Mouse (Mus musculus): ENCODE data around the gene Acsm5. TPM values are rescaled to one million over a fixed set of nuclear protein-coding genes. Genes with fewer than 3 reads are reported as not detected.

Gene Acsm5
- 10 to 100 TPM in 1 of 2 experiments, 1 to 10 TPM in 1; 8.8 to 17.7 TPM for total RNA-seq (2021)

DNA sequence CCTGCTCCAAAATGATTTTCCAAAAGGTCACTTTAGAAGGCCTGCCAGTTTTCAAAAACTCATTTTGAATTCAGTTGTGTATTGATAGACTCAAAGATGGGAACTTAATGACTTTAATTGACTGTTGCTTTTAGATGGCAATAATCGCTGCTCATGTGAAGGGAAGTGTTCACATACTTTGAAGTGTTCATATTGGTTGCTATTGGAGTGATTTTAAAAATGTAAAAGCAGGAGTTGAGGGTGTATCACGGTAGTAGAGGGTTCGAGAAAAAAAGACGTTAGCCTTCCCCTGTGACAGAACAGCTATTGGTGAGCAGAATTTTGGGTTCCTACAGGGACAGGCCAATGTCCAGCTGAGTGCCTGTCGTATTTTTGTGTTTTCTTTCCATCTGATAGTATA lies at the start of gene Acsm5:
TSS of gene Acsm5 (plus strand) at position 301 of the 400 bp plus-strand sequence.
- intact Hi-C loops (cut with DNase I), result loop anchor here (10.0 kb wide), 3 partner anchors 156 to 754 kb away; no protein-coding TSS in a partner anchor
- DNase-seq, result no peak

DNA sequence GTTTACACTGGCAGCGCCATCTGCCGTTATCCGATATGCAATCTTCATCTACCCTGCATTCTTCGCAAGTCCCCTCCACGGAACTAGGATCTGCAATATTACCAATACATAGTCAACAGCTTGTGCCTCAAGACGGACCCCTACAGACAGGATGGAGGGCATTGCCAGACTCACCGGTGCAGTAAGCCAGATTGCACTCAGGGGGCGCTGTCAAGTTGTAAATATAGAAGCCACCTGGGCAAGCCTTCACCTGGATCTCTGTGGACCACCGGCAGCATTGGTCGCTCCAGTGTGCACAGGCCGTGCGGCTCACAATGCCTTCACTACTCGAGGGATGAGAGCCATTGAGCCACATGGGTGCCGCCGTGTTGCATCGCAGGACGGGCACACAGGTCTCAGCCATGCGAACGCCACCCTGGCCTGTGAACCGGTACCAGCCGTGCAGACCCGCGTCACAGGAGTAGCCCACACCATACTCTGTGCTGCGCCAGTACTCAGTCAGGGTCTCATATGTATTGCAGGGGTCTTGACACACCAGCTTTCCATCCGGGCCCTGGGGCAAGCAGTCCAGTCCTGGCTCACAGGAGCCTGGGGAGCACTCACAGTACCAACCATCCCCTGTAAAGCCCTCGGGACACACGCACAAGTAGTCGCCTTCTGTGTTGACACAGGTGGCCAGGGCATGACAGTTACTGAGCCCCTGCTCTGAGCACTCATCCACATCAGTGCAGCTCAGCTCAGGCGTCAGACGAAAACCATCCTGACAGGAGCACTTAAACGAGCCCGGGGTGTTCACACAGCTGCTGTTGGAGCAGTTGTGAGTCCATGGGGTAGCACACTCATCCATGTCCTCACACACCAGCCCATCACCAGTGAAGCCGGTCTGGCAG lies 42.5 kb upstream of the Acsm5 start:
- intact Hi-C loops (cut with DNase I), result no loop called here
- no peak for DNase-seq

DNA sequence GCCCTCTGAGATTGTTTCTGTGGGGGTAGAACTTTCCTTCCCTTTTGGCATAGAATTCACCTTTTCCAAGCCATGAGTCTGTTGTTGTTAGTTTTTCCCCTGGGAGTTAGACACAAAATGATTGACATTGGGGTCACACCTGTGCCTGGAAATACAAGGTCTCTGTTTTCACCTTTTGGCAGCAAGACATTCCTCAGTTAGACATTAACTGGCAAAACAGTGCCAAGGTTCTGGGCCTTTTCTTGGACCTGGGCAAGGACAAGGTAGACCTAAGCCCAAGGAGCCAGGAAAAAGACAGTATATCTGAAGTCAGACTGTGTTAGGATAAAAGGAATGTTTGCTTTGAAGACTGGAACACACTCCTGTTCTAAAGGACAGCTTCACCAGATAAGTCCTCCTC lies 40.0 kb upstream of the Acsm5 start, which contains the start of gene Umod:
TSS of gene Umod (minus strand) at position 27 of the 400 bp plus-strand sequence.
- intact Hi-C loops (cut with DNase I), result no loop called here
- DNase-seq, result no peak

DNA sequence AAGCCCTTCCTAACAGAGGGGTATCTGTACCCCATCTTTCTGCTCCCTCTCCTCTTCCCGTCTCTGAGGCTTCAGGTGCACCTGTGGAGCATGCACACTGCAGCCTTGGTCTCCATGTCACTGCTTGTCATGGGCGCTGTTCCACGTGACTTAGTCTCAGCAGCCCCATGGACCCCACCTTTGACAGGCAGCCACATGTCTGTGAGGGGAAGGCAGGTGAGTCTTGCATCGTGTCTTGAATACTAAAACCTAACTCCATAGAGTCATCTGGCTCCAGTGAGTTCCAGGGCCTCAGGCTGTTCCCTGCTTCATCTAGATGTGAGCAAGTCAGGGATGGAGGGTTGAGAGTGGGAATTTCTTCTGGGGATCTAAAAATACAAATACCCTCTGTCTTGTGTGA lies 35.1 kb upstream of the Acsm5 start:
- DNase-seq, result no peak
- intact Hi-C loops (cut with DNase I), result no loop called here

DNA sequence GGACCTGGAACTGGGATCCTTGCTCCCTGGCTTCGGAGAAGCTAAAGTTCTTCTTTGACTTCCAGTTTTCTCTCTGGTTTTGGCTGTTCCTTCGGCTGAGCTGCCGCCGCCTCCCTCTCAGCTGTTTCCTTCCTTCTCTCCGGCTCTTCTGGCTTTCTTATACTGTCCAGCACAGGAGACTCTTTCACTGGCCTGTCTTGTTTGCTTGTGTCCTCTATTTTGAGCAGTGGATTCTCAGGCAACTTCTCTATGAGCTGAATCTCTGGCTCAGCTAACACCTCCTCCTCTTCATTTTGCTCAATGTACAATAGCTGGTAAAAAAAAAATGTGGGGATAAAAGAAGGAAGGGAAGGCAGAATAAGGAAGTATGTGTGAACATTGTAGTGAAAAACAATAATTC lies 32.6 kb upstream of the Acsm5 start:
- intact Hi-C loops (cut with DNase I), result no loop called here
- DNase-seq, result no peak

DNA sequence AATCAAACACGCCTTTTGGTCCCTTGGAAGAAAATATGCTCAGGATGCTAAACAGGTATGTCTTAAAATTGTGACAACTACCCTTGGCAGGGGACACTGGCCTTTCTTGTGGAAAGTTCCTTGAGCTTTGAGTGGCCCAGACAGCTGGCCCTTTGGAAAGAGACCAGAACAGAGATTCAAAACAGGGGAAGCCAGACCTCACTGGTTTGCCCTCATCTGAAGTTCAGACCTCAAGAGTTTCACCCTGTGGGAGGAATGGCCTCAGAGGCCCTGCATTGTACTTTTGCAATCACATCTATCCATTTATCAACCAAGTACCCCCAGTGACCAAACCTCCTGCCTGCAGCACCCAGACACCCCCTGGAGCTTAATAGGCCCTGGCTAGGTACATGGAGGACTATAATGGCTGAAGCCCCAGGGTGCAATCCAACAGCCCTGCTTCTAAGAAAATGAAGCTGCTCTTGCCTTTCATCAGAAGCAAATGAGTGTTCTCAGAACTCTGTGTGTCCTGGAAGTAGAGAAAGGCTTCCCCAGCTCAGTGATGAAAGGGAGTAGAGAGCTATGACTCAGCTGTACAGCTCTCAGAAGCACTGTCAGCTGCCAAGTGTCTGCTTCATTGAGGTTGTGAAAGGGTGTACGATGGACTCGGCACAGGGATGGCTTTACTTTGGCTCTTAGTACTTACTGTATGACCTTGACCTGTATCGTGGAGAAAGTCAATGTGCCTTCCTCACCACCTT lies 29.1 kb upstream of the Acsm5 start:
- intact Hi-C loops (cut with DNase I), result no loop called here
- DNase-seq, result no peak

DNA sequence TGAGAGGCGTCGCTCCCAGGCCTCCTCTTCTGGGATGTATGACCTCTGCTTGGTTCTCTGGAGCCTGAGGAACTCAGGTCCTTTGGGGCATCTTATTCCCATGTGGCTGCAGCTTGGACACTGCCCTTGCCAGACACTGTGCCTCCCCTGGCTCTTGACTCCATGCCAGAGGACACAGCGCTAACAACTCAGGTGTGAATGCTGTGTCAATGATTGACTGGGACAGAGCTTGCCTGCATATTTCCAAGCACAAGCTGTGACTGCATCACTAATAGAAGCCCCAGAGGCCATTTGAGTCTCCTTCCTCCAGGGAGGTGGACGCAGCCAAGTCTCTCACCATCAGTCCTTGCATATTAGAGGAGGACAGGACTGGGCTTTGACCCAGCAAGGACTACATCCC lies 8.1 kb upstream of the Acsm5 start:
- intact Hi-C loops (cut with DNase I), result loop anchor here (10.0 kb wide), 3 partner anchors 164 to 746 kb away; no protein-coding TSS in a partner anchor
- no peak for DNase-seq

DNA sequence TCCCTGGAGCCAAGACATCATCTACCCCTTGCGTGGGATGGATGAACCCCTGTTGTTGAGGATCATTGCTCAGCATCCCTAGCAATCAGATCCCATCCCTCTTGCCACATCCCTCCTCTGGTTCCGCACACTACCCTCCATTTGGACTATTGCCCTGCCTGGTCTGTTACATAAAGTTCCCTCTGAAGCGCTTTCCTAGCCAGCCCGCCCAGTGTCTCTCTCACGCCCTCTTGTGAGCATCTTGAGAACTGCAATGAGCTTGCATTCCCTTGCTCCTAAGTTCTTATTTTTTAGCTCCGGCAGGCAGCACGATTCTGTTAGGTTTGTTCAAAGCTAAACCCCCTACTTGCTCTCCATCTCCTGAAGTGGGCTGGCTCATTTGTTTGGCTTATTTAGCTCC lies 6.2 kb upstream of the Acsm5 start:
- intact Hi-C loops (cut with DNase I), result loop anchor here (10.0 kb wide), 3 partner anchors 162 to 748 kb away; no protein-coding TSS in a partner anchor
- DNase-seq, result no peak

DNA sequence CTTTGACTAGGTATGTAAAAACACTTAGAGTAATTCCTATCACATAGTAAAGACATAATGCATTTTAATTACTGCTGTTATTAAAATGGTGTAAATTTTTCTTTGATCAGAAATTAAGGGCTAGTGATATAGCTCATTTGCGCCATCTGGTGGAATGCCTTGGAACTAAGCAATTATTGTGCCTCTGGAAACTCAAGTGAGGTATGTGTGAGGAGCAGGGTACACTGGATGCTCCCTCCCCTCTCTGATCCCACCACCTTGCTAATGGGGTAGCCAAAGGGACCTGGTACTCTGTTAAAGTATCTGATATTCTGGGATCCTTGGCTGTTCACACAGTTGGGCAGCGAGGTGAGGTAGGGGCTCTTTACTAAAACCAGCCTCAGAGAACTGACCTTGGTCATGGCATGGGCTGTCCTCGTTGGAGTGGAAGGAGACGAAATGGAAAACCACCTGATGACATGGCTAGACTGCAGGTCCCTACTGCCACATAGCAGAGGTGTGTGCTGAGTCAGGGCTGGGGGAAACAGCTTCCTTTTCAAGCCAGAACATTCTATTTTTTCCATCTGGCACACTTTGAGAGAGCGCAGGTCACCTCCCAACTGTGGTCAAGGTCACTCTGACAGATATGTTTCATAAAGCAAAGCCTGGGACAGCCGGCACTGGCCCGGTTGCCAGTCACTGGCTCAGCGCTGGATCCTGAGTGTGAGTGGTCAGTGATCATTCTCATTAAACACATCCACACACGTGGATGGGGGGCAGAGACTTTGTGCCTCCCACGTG lies 3.6 kb upstream of the Acsm5 start:
- intact Hi-C loops (cut with DNase I), result loop anchor here (10.0 kb wide), 3 partner anchors 159 to 751 kb away; no protein-coding TSS in a partner anchor
- peak; percentile 9 to 47 for DNase-seq

DNA sequence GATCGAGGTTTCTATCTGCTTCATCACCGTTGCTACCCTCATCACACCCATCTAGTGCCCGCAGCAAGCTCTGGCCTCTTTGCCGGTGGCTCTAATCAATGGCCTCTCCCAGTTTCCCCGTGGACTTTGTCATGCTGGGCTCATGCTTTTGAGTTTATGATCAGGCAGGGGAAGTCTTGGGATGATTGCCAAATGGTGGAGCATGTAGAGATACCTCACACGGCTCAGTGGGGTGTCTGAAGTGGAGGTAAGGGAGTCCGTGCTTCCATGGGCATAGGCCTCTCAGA lies 3.0 kb upstream of the Acsm5 start:
- intact Hi-C loops (cut with DNase I), result loop anchor here (10.0 kb wide), 3 partner anchors 159 to 751 kb away; no protein-coding TSS in a partner anchor
- DNase-seq, result no peak

DNA sequence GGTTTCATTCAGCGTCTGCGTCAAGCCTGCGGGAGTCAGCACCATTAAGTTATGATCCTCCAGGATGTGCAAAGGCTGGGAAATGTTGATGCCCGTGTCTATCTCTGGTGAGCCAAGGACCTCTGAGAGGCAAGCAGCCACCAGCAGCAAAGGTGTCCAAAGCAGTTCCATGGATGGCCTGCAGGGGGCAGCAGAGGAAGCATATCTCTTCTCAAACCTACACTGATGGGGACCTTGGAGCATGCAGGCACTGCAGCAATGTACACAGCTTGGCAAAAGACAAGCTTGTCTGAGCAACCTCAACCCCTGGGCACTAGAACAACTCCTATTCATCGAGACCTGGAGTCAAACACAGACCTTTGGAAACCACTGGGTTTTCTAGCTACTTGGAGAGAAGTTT lies 391 bp downstream of the Acsm5 start:
- intact Hi-C loops (cut with DNase I), result loop anchor here (10.0 kb wide), 3 partner anchors 155 to 755 kb away; no protein-coding TSS in a partner anchor
- DNase-seq, result peak; percentile 48 to 67

DNA sequence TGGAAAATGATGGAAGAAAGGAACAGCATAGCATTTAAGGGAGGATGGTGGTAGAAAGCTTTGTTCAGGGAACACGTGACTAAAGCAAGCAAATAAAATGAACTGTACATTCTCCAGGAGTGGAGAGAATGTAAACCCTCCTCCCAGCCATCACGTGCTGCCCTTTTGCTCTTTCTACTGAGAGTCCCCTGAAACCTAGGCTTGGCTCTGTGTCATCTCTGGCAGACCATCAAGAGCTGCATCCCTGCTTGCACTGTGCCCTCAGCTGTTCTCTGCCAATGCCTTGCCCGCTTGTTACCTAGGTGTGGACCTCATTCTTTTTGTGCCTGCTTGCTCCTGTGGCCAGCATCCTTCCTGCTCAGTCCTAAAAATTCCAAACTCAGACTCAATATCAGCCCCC lies 2.6 kb downstream of the Acsm5 start:
- intact Hi-C loops (cut with DNase I), result no loop called here
- DNase-seq, result no peak

DNA sequence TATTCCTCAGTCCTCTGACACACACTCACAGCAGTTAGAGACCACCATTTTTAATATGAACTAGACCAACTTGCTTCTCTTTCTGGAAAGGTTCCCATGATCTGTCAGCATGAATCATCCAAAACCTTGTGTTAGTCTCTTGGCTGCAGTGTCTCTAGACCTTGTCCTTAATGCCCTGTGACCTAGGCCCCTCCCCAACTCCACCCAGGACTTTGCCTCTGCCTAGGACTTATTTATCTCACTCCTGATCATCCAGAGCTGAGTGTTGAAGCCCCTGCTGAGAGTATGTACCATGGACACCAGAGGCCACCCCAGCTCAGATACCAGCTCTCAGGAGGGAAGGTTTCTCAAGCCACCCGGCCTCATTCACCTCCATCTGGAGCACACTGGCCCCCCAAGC lies 3.1 kb downstream of the Acsm5 start:
- intact Hi-C loops (cut with DNase I), result no loop called here
- DNase-seq, result no peak

DNA sequence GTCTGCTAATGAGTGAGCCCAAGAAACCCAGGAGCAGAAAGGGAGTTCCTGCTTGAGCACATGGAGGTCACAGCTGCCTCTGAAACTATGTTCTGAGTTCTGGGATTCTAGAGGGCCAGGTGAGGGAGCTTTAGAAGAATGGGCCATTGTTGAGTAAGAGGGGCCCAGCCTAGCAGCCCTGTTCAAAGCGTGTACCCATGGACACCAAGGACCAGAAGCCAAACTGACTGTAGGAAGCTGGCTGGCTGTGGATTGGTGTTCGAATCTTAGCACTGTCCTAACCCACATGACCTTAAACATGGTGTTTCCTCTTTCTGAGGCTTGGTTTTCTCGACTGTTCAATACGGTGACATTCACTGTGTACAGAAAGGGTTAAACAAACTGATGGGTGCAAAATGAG lies 4.1 kb downstream of the Acsm5 start, which contains the start of gene Pdilt:
TSS of gene Pdilt (minus strand) at position 101 of the 400 bp plus-strand sequence.
- DNase-seq, result no peak
- intact Hi-C loops (cut with DNase I), result no loop called here

DNA sequence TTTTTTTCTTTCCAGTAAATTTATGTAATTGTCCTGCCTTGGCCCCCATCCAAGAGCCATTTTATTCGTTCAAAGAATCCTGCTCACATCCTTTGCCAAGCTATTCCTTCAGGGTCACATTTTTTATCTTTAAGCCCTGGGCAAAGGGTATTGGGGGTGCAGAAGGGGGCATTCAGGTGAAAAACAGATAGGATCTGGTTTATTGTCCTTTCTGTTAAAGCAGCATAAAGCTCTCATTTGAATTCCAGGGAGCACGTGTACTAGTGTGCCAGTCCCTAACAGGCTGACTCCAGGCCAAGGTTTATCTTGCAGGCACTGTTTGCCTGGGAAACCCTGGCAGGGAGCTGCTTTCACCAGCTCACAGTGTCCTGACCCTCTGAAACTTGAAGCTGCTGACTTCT lies 6.6 kb downstream of the Acsm5 start:
- intact Hi-C loops (cut with DNase I), result no loop called here
- peak; percentile 30 to 37 for DNase-seq

DNA sequence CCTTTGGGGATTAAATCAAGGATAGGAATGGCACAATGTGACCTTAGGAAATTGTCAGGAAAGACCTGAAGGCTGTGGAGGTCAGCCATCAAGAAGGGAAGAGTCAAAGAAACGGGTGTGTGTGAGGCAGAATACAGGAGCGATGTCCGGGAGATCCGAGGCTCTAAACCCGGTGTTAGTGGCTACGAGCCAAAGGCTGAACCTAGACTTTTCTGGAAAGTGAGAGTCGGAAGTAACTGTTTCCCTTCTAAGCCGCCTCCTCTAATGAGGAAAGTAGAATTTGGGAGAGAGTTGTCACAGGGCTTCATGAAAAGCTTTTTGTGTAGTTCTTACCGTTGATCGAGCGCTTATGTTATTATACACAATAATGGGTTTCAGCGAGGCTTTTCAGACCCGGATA lies 7.2 kb downstream of the Acsm5 start:
- DNase-seq, result no peak
- intact Hi-C loops (cut with DNase I), result no loop called here

DNA sequence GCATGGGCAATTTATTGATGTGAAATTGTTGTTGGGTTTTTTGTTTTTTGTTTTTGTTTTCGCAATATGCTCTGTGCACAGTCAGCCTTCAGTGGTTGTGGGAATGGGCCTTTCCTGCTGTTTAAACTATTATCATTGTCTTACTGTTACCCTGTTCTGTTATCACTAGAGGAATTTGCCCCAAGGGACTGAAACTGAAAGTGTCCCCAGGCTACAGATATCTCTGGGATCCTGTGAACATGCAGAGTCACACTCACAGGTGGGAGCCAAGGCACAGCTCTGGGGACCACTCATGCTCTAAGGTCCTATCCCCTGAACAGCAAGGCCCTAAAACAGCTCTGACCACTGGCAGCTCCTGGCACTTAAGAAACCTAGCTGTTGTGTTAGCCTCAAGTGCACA lies 7.9 kb downstream of the Acsm5 start:
- no peak for DNase-seq
- intact Hi-C loops (cut with DNase I), result no loop called here

DNA sequence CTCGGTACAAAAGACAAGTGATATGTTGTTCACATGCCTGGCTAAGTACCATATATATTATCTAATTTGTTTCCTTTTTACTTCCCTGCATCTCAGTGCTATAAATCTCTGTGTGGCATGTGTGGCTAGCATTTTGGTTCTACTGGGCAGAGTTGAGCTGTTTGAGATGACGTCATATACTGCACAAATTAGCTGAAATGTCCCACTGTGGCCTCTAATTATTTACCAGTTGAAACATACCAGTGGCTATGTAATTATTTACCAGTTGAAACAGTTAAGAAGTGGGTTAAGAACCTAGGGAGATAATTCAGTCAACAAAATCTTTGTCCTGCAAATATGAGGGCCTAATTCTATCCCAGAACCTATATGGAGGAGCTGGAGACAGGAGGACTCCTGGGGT lies 8.3 kb downstream of the Acsm5 start:
- DNase-seq, result no peak
- intact Hi-C loops (cut with DNase I), result no loop called here

DNA sequence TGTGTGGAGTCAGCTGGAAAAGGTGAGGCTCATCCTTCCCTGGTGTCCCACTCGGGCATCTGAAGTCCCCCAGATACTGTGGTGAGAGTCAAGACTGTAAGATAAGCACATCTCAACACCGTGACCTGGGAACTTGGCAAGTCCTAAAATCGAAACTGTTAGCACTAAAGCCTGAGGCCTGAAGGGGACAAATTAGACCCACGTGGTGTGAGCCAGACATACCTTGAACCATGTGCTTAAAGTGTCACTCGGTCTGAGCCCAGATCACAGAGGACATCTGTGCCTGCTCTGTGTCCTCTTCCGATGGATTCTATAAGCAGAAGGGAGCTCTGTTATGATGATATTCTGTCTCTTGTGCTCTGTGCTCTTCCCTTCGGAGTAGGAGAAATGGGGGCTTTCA lies 9.4 kb downstream of the Acsm5 start:
- DNase-seq, result no peak
- intact Hi-C loops (cut with DNase I), result no loop called here

DNA sequence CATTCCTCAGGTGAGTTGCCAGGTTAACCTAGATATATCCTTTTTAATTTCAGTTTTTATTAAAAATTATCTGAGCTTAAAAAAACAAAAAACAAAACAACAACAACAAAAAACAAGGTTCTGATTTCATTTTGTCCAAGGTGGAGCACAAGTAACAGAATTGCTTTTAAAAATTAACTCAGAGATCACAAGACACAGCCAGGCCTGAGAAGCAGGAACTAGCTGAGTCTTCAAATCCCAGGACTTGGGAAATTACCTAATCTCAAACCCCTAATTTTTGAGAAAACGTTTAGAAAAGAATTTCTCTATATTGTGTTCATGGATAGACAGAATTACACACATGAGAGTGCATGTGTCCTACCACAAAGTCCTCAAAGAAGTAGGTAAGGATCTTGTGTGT lies 13.7 kb downstream of the Acsm5 start:
- intact Hi-C loops (cut with DNase I), result no loop called here
- no peak for DNase-seq

DNA sequence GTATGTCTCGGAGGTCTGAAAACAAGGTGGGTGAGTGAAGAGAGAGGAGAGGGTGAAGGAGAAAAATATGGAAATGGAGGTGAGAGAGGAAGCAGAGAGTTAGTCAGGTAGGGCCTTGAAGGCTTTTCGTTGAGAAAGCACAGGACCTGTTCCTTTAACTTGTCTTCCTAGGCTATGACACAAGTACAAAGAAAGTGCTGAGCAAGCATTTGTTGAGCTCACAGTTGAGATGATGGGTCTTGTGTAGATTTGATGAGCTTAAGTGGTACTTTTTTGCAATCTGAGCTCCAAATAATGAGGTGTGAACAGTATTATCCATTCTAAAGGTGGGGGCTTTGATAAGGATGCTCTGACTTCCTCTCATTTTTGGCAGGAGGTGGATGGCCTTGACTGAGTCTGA lies 15.1 kb downstream of the Acsm5 start:
- intact Hi-C loops (cut with DNase I), result no loop called here
- no peak for DNase-seq
